Mouse (Mus musculus) forebrain, embryonic 12.5 days (tissue): ENCODE data around the gene Epb41l5. TPM values are rescaled to one million over a fixed set of nuclear protein-coding genes. Genes with fewer than 3 reads are reported as not detected.

Experiments used
- ATAC-seq: fragments of 200-750 bp; cut with Nextera tagmentation; 2 replicates; pipeline ENCODE4 v1.8.0; 2017; ENCODE audit warnings: moderate TSS enrichment; ENCODE audit not compliant: low FRiP score
- H3K27ac ChIP-seq: fragments of 300-500 bp; sonication (generic); 2 replicates; pipeline ENCODE4 v1.5.1; 2016; ENCODE audit warnings: mild to moderate bottlenecking
- H3K27me3 ChIP-seq: fragments of 300-500 bp; sonication (generic); 2 replicates; pipeline ENCODE4 v1.6.1; 2016; ENCODE audit warnings: mild to moderate bottlenecking
- H3K36me3 ChIP-seq: fragments of 300-500 bp; sonication (generic); replicated peaks from 2 replicates; pipeline ENCODE4 v1.6.1; 2016; ENCODE audit warnings: mild to moderate bottlenecking
- H3K4me1 ChIP-seq: fragments of 300-500 bp; sonication (generic); 2 replicates; pipeline ENCODE4 v1.6.1; 2016
- H3K4me2 ChIP-seq: fragments of 300-500 bp; sonication (generic); 2 replicates; pipeline ENCODE4 v1.6.1; 2016; ENCODE audit warnings: mild to moderate bottlenecking, moderate library complexity
- H3K4me3 ChIP-seq: fragments of 300-500 bp; sonication (generic); replicated peaks from 2 replicates; pipeline ENCODE4 v1.5.1; 2016; ENCODE audit warnings: mild to moderate bottlenecking
- H3K9ac ChIP-seq: fragments of 300-500 bp; sonication (generic); 2 replicates; pipeline ENCODE4 v1.6.1; 2016; ENCODE audit warnings: mild to moderate bottlenecking
- H3K9me3 ChIP-seq: fragments of 300-500 bp; sonication (generic); 2 replicates; pipeline ENCODE4 v1.6.1; 2016
- WGBS: fragments of 180-500 bp; shearing (Covaris S2); methylation state at CpG from one replicate; pipeline ENCODE4 v1.1.7; 2016; 5-methylcytosine and 5-hydroxymethylcytosine counted together
- polyA plus RNA-seq: library from polyadenylated mRNA; unstranded; fragments of >200 nt; fragmentation: Nextera tagmentation; extraction: Ambion mirVana; gene quantifications from 2 replicates; pipeline ENCODE4 v1.2.1, GENCODE M21; 2016

The Epb41l5 gene
- polyA plus RNA-seq, 1 experiment from 2014 or later: 38.0 TPM

DNA sequence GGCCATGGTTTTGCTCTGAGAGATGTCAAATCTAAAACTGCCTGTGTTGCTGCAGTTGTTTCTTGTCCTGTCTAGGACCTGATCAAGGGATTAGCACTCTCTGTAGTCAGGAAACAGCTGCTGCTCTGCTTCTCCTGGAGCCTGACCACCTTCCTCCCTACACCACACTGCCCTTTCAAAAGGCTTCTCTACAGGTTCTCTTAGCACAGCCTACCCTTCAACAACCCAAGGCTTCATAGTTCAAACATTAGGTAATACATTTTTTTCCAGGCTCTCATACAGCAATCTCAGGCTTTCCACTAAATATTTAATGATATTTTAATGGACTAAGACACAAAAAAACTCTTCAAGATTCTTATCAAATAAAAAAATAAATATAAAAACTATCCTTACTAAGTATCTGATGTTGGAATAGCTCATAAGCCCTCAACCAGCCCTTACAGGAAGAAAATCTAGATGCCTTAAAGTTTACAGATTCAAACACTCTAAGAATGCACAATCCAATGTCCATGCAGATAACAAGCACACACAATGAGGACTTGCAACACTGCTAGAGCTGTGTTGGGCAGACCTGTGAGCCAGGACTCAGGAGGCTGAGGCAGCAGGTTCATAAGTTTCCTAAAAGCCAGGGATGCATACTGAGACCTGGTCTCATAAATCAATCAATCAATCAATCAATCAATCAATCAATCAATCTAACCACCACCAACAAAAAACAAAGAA is 7.5 kb downstream of the Epb41l5 start:
- Histone ChIP-seq H3K9me3 (no peaks in the 10 kb centered on the region), H3K9ac (no peak overlapping the region), H3K36me3 (peaks cover 3% of the 10 kb centered on the region), H3K4me1 (peaks cover 6% of the 10 kb centered on the region), H3K27ac (no peak overlapping the region), H3K27me3 (no peaks in the 10 kb centered on the region), H3K4me2 (no peak overlapping the region), H3K4me3 (no peak overlapping the region)
- no peak for ATAC-seq

DNA sequence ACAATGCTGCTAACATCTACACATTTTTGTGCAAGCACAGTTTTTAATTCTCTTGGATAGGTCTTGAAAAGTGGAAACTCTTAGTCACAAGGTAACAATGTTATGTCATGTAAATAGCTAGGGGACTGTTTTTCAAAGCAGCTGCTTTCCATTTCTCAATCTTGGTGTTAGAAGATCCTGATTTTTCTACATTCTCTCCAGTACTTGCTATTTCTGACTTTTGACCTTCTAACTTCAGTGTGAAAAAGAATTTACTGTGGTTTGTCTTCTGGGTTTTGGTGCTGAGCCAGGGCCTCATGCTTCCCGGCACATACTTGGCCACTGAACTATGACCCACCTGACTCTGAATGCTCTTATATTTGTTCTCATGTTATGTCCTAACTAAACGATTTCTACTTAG is 8.8 kb downstream of the Epb41l5 start:
- H3K27me3 ChIP-seq: no peaks in the 10 kb centered on the region
- 90% methylated on average over 2 of the region's 2 CpGs for WGBS
- H3K4me3 ChIP-seq: no peak overlapping the region
- peaks cover 3% of the 10 kb centered on the region for H3K36me3 ChIP-seq
- no peak overlapping the region for H3K9ac ChIP-seq
- no peak overlapping the region for H3K4me2 ChIP-seq
- no peak for ATAC-seq
- H3K27ac ChIP-seq: no peak overlapping the region
- H3K9me3 ChIP-seq: no peaks in the 10 kb centered on the region
- peaks cover 7% of the 10 kb centered on the region for H3K4me1 ChIP-seq

DNA sequence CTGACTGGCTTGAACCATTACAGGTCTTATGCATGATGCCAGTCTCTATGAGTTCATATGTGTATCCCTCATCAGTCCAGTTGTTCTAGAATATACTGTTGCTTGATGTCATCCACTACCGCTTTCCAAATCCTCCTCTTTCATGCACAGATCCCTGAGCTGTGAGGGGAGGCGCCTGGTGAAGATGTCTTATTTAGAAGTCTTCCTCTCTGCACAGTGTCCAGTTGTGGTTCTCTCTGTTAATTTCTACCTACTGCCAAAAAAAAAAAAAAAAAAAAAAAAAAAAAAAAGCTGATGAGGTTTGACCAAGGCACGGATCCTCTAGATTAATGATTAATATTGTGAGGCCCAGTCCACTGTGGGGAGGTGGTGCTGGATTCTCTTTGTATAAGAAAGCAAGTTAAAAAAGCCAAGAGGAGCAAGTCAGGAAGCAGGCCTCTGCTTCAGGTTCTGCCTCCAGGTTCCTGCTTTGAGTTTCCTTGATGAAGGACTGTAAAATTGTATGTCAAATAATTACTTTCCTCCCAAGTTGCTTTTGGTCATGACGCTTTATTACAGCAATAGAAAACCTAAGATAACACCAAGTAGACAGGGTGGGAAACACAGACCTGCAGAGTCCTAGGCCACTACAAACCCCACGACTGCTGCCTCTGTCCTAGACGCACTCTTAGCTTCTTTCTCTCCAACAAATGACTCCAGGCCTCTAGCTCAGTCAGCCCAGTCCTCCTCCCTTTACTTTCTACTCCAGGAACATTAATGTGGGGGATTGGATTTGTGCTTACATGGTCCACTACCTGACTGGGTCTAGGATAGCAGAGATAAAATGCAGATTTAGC is 11.4 kb downstream of the Epb41l5 start:
- WGBS: 89% methylated on average over 6 of the region's 6 CpGs
- Histone ChIP-seq H3K36me3 (peaks cover 10% of the 10 kb centered on the region), H3K4me2 (no peak overlapping the region)

DNA sequence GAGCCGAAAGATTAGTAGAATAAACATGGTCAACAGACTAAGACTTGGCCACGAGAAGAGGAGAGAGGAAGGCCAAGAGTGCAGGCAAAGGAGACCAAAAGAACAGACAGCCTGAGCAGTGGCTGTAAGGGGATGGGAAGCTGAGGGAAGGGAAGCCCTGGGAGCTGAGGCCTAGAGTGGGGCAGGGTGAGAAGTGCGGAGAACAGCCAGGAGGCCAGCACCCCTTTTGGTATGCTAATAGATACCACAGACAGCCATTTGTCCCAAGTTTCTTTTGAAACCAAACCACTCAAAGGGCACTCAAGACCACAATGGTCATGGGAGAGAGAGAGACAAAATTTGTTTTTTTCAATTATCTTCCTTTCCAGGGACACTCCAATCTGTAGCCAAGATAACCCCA is 14.1 kb downstream of the Epb41l5 start:
- Histone ChIP-seq H3K9me3 (no peaks in the 10 kb centered on the region), H3K4me2 (no peak overlapping the region), H3K4me3 (no peak overlapping the region), H3K27ac (no peak overlapping the region), H3K9ac (no peak overlapping the region), H3K27me3 (no peaks in the 10 kb centered on the region), H3K4me1 (peaks cover 6% of the 10 kb centered on the region), H3K36me3 (peaks cover 15% of the 10 kb centered on the region)
- ATAC-seq: no peak
- WGBS: 34% methylated on average over 3 of the region's 3 CpGs

More for the DNA sequence above, 11.4 kb downstream of the Epb41l5 start:
- Histone ChIP-seq H3K27me3 (no peaks in the 10 kb centered on the region), H3K9me3 (no peaks in the 10 kb centered on the region), H3K27ac (no peak overlapping the region), H3K9ac (no peak overlapping the region), H3K4me1 (peaks cover 9% of the 10 kb centered on the region), H3K4me3 (no peak overlapping the region)
- no peak for ATAC-seq

DNA sequence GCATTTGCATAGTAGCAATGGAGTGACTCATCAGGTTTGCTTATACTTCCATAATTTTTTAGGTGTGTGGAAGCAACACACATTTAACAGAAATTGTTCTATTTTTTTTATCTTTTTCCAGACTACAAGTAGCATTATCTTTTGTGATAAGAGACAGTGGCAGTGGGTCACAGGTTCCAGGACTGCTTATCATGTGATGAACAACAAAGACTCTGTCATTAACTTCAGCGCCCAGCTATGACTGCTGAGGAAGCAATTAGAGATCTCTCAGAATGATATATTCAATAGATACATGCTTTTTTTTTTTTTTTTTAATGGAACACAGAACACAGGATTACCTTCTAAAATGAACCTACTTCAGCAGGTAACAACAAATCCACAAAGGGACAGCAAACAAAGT is 18.4 kb downstream of the Epb41l5 start:
- peaks cover 12% of the 10 kb centered on the region for H3K36me3 ChIP-seq

GRCm38 (mm10) chr1:119626837-119627236 is 22.0 kb downstream of the Epb41l5 start:
- no peak overlapping the region for H3K4me2 ChIP-seq
- no peak for ATAC-seq
- no peak overlapping the region for H3K9ac ChIP-seq
- H3K27me3 ChIP-seq: no peaks in the 10 kb centered on the region
- H3K27ac ChIP-seq: no peak overlapping the region
- H3K36me3 ChIP-seq: no peaks in the 10 kb centered on the region
- H3K9me3 ChIP-seq: no peaks in the 10 kb centered on the region
- WGBS: 88% methylated on average over 4 of the region's 4 CpGs
- H3K4me3 ChIP-seq: no peak overlapping the region
- H3K4me1 ChIP-seq: peaks cover 8% of the 10 kb centered on the region; the same call in 1 of the 2 replicates

More for the DNA sequence above, 18.4 kb downstream of the Epb41l5 start:
- WGBS: 83% methylated on average over 1 of the region's 1 CpGs
- no peak for ATAC-seq
- no peak overlapping the region for H3K4me3 ChIP-seq
- H3K9ac ChIP-seq: no peak overlapping the region
- no peaks in the 10 kb centered on the region for H3K9me3 ChIP-seq
- no peak overlapping the region for H3K4me2 ChIP-seq
- no peak overlapping the region for H3K27ac ChIP-seq
- H3K27me3 ChIP-seq: no peaks in the 10 kb centered on the region
- peaks cover 6% of the 10 kb centered on the region for H3K4me1 ChIP-seq

GRCm38 (mm10) chr1:119624444-119624843 is 24.4 kb downstream of the Epb41l5 start:
- H3K9ac ChIP-seq: no peak overlapping the region
- no peaks in the 10 kb centered on the region for H3K9me3 ChIP-seq
- H3K4me2 ChIP-seq: no peak overlapping the region
- no peaks in the 10 kb centered on the region for H3K36me3 ChIP-seq
- H3K4me1 ChIP-seq: peaks cover 8% of the 10 kb centered on the region; the same call in 1 of the 2 replicates
- no peak for ATAC-seq
- H3K27ac ChIP-seq: no peak overlapping the region
- no peak overlapping the region for H3K4me3 ChIP-seq
- WGBS: 23% methylated on average over 2 of the region's 2 CpGs
- H3K27me3 ChIP-seq: no peaks in the 10 kb centered on the region

DNA sequence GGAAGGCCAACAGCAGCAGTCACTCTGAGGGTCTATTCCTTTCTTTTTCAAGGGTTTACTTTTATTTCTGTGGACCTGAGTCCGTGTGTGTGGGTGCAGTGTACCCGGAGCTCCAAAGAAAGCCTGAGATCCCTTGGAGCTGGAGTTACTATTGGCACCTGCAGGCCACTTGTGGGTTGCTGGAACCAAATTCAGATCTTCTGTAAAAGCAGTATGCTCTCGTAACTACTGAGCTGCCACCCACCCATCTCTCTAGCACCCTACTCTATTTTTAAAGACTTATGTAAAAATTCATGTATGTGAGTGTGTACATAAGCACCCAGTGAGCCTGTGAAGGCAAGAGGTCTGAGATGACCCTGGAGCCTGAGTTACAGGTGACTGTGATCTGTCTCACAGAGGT is 43.4 kb downstream of the Epb41l5 start:
- Histone ChIP-seq H3K27me3 (no peaks in the 10 kb centered on the region), H3K4me3 (no peak overlapping the region), H3K9me3 (no peaks in the 10 kb centered on the region), H3K36me3 (peaks cover 22% of the 10 kb centered on the region), H3K27ac (no peak overlapping the region), H3K4me1 (no peaks in the 10 kb centered on the region), H3K4me2 (no peak overlapping the region), H3K9ac (no peak overlapping the region)
- ATAC-seq: no peak
- 84% methylated on average over 3 of the region's 3 CpGs for WGBS

DNA sequence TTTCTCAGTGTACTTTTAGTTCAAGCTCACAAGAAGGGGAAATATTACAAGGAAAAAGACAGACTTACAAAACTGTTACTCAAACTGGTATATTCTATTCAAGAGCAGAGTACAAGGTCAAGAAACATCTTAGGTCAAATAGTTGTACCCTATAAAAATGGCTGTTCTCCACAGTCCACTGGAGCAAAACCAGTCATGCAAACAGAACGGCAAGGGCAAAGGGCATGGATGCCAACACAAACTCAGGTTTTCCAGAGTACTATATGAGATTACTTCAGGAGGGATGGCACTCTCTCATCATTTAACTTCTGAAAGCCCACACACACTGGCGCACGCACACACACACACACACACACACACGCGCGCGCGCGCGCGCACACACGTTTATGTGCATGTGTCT is 46.4 kb downstream of the Epb41l5 start:
- Histone ChIP-seq H3K9ac (no peak overlapping the region), H3K4me2 (no peak overlapping the region), H3K36me3 (peaks cover 18% of the 10 kb centered on the region), H3K4me3 (no peak overlapping the region), H3K4me1 (no peaks in the 10 kb centered on the region), H3K27me3 (no peaks in the 10 kb centered on the region), H3K27ac (no peak overlapping the region), H3K9me3 (no peaks in the 10 kb centered on the region)
- no peak for ATAC-seq
- 98% methylated on average over 12 of the region's 12 CpGs for WGBS

- no peak overlapping the region for H3K4me3 ChIP-seq
- no peak overlapping the region for H3K4me2 ChIP-seq
- no peak for ATAC-seq
- no peak overlapping the region for H3K9ac ChIP-seq
- H3K9me3 ChIP-seq: no peaks in the 10 kb centered on the region
- H3K27me3 ChIP-seq: no peaks in the 10 kb centered on the region
- H3K4me1 ChIP-seq: no peaks in the 10 kb centered on the region
- 93% methylated on average over 6 of the region's 6 CpGs for WGBS
- H3K36me3 ChIP-seq: peaks cover 11% of the 10 kb centered on the region
- no peak overlapping the region for H3K27ac ChIP-seq
Measured at GRCm38 (mm10) chr1:119598855-119599254, 49.9 kb downstream of the Epb41l5 start.

- Histone ChIP-seq H3K9ac (no peak overlapping the region), H3K4me3 (no peak overlapping the region), H3K27me3 (no peaks in the 10 kb centered on the region), H3K4me2 (no peak overlapping the region), H3K27ac (no peak overlapping the region), H3K9me3 (no peaks in the 10 kb centered on the region), H3K36me3 (peaks cover 11% of the 10 kb centered on the region), H3K4me1 (no peaks in the 10 kb centered on the region)
- 87% methylated on average over 3 of the region's 3 CpGs for WGBS
- ATAC-seq: no peak
Measured at GRCm38 (mm10) chr1:119596954-119597480, 51.8 kb downstream of the Epb41l5 start.

DNA sequence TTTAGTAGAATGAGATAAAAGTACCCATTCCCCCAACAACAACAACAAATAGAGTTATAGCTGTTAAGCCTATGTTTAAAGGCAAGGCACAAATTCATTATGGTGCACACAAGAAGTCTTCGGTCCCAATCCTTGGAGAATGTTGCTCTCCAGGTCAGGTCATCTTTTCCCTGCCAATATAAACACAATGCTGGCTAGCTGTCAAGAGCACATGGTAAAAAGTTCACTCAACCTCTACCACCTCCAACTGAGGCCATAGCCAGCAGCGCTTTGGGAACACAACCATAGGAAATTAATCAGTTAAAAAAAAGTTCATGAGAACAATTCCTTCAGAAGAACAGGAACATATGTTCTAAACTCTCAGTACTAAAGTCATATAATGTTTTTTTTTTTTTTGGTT is 58.8 kb downstream of the Epb41l5 start:
- H3K27ac ChIP-seq: no peak overlapping the region
- no peak overlapping the region for H3K9ac ChIP-seq
- no peaks in the 10 kb centered on the region for H3K4me1 ChIP-seq
- no peaks in the 10 kb centered on the region for H3K36me3 ChIP-seq
- WGBS: 94% methylated on average over 2 of the region's 2 CpGs
- no peak overlapping the region for H3K4me2 ChIP-seq
- no peaks in the 10 kb centered on the region for H3K9me3 ChIP-seq
- H3K4me3 ChIP-seq: no peak overlapping the region
- H3K27me3 ChIP-seq: no peaks in the 10 kb centered on the region
- no peak for ATAC-seq
